Comparison of ENCODE assay signal across 8 mouse cellular contexts in the genomic region with DNA sequence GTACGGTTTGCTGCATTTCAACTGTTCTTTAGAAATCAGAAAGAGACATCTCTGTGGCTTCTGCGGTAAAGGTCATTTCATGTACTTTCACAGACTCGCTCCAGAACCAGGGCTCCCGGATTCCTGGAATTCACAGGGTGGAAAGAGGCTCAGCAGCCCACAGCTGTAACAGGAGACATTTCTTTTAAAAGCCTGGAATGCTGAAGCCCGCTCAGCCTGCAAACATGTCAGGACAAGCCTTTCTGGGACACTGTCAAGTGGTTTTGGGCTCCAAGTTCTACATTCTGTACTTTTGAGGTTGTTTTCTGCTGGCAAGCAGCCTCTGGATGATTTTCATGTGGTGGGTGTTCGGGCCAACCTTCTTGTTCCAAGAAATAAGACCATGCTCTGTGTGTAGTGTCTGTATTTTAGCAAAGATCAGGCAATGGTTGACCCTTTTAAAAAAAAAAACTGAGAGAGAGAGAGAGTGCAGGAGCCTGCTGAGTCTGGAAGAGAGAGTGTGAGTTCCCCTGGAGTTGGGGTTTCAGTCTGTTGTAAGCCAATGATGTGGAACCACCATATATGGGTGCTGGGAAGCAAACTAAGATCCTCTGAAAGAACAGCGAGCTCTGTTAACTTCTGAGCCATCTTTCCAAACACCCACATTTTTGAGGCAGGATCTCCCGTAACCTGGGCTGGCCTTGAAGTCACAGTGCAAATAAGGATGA. TPM values are rescaled to one million over a fixed set of nuclear protein-coding genes. Genes with fewer than 3 reads are reported as not detected.
DNase-seq lines count a peak whose midpoint lies in the region; ATAC-seq and TF ChIP-seq lines count a peak whose summit lies in the region.

No protein-coding gene starts in this region.

- H3K4me2 ChIP-seq in limb, embryonic 12.5 days, result no peak overlapping the region
- H3K4me2 ChIP-seq in stomach, postnatal 0 days (replicated peaks; ENCODE audit: low read depth), result no peak overlapping the region

- ATAC-seq in limb, embryonic 12.5 days (ENCODE audit: insufficient number of reproducible peaks, insufficient read depth, low FRiP score, low TSS enrichment, low read depth), result 0 out of 2 replicates have a peak, but pooled peaks have one; percentile 32
- peak; percentile 55; the same call in 1 of the 2 replicates for ATAC-seq in stomach, postnatal 0 days (ENCODE audit: low FRiP score, low TSS enrichment)

- H3K9ac ChIP-seq in limb, embryonic 12.5 days (replicated peaks), result no peak overlapping the region
- H3K9ac ChIP-seq in stomach, postnatal 0 days (ENCODE audit: low read length), result no peak overlapping the region

- H3K36me3 ChIP-seq in limb, embryonic 12.5 days, result no peaks in the 10 kb centered on the region
- no peaks in the 10 kb centered on the region for H3K36me3 ChIP-seq in stomach, postnatal 0 days (ENCODE audit: control insufficient read depth, insufficient read depth, low read length)

- peaks cover 34% of the 10 kb centered on the region for H3K4me1 ChIP-seq in limb, embryonic 12.5 days (replicated peaks)
- peaks cover 7% of the 10 kb centered on the region for H3K4me1 ChIP-seq in stomach, postnatal 0 days (replicated peaks; ENCODE audit: control insufficient read depth, insufficient read depth)

- DNase-seq in adrenal gland, postnatal 14 days, result peak; percentile 31
- DNase-seq in adrenal gland, postnatal 25 days, result no peak
- DNase-seq in fibroblast of lung, adult 2 months (ENCODE audit: low read depth), result peak; percentile 98
- peak; percentile 59 to 66 for DNase-seq in heart, postnatal 36 days
- peak; percentile 40 for DNase-seq in stomach, postnatal 0 days (ENCODE audit: low spot score)
- DNase-seq in left cerebral cortex, adult 9 months (ENCODE audit: low spot score in 2 of 2), result no peak
- no peak for DNase-seq in frontal cortex, postnatal 36 days (ENCODE audit: low spot score in 2 of 2)

- 31% methylated on average over 8 of the region's 8 CpGs for WGBS in limb, embryonic 12.5 days
- 16% methylated on average over 8 of the region's 8 CpGs for WGBS in stomach, postnatal 0 days

- H3K9me3 ChIP-seq in limb, embryonic 12.5 days, result no peaks in the 10 kb centered on the region
- H3K9me3 ChIP-seq in stomach, postnatal 0 days (ENCODE audit: control insufficient read depth, low read length), result no peaks in the 10 kb centered on the region

- H3K4me3 ChIP-seq in limb, embryonic 12.5 days (replicated peaks), result no peak overlapping the region
- no peak overlapping the region for H3K4me3 ChIP-seq in stomach, postnatal 0 days (ENCODE audit: low read depth, low read length)

- TF ChIP-seq CTCF in stomach, postnatal 0 days (IDR thresholded peaks at IDR 0.05; ENCODE audit: low read depth), result no peak

- no peak for TF ChIP-seq EP300 in stomach, postnatal 0 days (optimal IDR thresholded peaks at IDR 0.05)

- intact Hi-C loops in heart, postnatal 36 days (cut with DNase I), result no loop called here

- H3K27ac ChIP-seq in limb, embryonic 12.5 days, result peak overlapping the region; percentile 90
- peak overlapping the region; percentile 83 for H3K27ac ChIP-seq in stomach, postnatal 0 days (replicated peaks)

- no peaks in the 10 kb centered on the region for H3K27me3 ChIP-seq in limb, embryonic 12.5 days
- H3K27me3 ChIP-seq in stomach, postnatal 0 days (ENCODE audit: control insufficient read depth, insufficient read depth, low read length), result no peaks in the 10 kb centered on the region

RNA-seq across cellular contexts. Expression of gene Irf2bp2, which starts 9.6 kb away (rescaled TPM):
- total RNA-seq in adrenal gland, postnatal 14 days (2021), result 97.2 and 105 TPM in 2 replicates
- total RNA-seq in adrenal gland, postnatal 25 days (2021), result 81.3 and 82.6 TPM in 2 replicates
- 10 to 100 TPM; 64.3 to 71.2 TPM for total RNA-seq in heart, postnatal 36 days (2021)
- polyA plus RNA-seq in limb, embryonic 12.5 days (2016; fragmentation: Nextera tagmentation; extraction: Ambion mirVana), result 9.3 and 11.0 TPM in 2 replicates
- polyA plus RNA-seq in stomach, postnatal 0 days (2015; fragmentation: Nextera tagmentation; extraction: Ambion mirVana), result 10.1 and 10.2 TPM in 2 replicates

Comparison
In these comparisons a context has a peak if more than half of its experiments do, and no peak if none do; other contexts are left out.
1. DNase-seq: peak in adrenal gland, postnatal 14 days (single experiment), fibroblast of lung, adult 2 months (single experiment), heart, postnatal 36 days (2 of 2) and stomach, postnatal 0 days (single experiment); none in adrenal gland, postnatal 25 days (single experiment), left cerebral cortex, adult 9 months (0 of 2) and frontal cortex, postnatal 36 days (0 of 2).